Mouse (Mus musculus): Measurements from ENCODE around the gene Ppm1k.
"Not testable (repeated sequence)": the region's sequence is repeated elsewhere in the genome, so short reads cannot be mapped to it uniquely, and the experiment has no call there.

Ppm1k gene

DNA sequence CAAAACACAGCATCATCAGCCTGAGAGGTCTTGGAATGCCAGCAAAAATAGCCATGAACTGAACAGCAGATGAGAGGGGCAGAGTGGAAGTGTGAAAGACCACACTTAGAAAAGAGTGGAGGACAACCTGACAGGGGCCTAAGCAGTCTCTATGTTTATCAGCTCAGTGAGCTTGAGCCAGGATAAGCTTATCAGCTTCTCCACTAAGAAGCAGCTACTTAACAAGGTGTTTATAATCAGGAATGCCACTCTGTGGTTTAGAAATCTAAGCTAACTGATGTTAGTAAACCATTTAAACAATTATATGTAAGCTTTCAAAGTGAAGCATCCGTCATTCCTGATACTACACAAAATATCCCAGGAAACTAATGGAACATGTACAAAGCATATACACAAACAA is 3.2 kb downstream of the Ppm1k start:
- DNase-seq (ENCODE audit: low read depth, low spot score): no peak

DNA sequence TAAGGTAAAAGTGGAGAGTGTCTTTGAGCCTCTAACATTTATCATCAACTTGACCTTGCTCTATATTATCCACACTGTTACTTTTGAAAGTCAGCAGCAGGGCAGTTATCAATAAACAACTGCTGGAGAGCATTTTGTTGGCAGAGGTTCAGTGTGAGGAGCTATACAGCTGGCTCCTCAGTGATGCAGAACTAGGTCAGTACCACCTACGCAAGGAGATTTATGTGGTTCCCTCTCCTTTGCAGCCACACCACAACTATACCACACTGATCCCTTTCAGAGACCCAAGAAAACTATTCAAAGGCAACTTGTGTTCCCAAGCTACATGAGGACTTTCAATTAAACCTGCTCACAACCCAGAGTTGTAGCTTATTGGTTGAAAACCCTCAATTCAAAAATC is 3.8 kb downstream of the Ppm1k start:
- DNase-seq (ENCODE audit: low read depth, low spot score): no peak

DNA sequence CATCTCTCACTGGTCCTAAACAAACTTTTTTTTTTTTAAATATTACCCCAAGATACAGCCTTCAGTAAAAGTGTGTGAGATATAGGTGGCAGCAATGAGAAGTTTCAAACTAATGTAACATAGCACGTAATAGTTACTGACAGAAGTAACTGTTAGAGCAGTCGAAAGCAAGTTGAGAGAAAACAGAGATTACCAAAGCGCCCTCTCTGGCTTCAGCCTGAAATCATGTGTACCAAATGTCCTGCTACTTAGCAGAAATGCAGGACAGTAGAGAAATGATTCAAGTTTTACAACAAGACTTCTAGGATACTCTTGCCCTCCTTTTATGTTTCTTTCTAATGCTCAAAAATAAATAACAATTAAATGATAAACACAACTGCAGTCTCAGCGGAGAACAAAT is 4.3 kb downstream of the Ppm1k start:
- DNase-seq (ENCODE audit: low read depth, low spot score): no peak

DNA sequence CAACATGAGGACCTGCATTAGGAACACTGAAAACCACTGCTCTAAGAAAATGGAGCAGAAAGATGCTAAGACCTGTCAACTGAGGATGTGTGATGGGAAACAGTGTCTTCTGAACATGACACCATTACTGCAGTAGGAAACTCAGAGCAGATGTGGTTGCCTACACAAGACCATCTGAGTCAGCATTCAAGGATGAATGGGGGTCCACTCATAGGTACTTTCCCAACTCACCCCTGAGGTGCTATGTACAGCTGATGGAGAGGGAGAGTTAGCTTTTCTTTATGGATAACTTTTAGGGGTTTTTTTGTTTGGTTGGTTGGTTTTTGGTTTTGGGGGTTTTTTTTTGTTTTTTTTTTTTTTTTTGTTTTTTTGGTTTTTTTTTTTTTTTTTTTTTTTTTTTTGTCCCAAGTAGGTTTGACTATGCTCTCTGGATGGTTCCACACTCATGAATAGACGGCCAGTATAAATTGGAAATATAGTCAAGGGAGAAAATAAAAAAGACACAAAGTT is 5.9 kb downstream of the Ppm1k start:
- no peak for DNase-seq (ENCODE audit: low read depth, low spot score)

GRCm38 (mm10) chr6:57526933-57527332 is 8.3 kb downstream of the Ppm1k start:
- no peak for DNase-seq (ENCODE audit: low read depth, low spot score)

- DNase-seq (ENCODE audit: low read depth, low spot score): no peak
Observed at GRCm38 (mm10) chr6:57524742-57525141, 10.5 kb downstream of the Ppm1k start.

DNA sequence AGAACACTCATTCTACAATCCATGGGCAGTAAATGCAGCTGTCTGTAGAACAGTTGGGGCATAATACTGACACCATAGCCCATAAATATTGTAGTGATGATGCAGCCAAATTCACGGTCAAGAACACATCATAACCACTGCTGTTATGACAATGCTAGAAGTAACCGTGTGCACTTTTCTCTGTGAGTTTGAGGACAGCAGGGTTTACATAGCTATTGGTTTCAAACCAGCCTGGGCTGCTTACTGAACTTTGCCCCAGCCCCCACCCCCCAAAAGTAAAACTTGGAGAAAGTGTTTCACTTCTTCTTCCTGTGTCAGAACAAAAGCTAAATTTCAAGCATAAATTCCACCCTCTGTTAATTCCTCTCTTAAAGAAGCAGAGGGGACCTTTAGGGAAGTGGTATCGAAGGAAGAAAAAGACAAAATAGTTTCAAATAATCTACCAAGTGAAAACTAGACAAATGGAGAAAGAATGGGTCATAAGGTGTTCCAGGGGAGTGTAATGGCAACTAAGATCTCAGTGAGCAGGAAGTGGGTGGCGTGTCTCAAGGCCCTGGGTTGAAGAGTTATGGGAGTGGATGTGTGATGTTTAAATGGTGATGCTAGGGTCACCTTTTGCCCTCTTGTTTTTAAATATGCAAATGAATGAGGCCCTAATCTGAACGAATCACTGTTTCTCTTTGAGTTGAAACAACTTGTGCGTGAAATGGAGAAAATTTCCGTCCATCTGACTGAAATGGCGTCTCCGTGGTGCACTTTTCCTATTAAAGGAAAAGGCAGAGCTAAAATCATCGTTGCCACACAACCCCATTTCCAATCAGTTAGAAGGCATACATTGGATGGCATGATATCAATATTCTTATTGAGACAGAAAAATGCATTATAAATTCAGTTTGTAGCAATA is 14.3 kb downstream of the Ppm1k start:
- DNase-seq (ENCODE audit: low read depth, low spot score): no peak

- no peak for DNase-seq (ENCODE audit: low read depth, low spot score)
Observed at GRCm38 (mm10) chr6:57514035-57514374, 21.3 kb downstream of the Ppm1k start.

DNA sequence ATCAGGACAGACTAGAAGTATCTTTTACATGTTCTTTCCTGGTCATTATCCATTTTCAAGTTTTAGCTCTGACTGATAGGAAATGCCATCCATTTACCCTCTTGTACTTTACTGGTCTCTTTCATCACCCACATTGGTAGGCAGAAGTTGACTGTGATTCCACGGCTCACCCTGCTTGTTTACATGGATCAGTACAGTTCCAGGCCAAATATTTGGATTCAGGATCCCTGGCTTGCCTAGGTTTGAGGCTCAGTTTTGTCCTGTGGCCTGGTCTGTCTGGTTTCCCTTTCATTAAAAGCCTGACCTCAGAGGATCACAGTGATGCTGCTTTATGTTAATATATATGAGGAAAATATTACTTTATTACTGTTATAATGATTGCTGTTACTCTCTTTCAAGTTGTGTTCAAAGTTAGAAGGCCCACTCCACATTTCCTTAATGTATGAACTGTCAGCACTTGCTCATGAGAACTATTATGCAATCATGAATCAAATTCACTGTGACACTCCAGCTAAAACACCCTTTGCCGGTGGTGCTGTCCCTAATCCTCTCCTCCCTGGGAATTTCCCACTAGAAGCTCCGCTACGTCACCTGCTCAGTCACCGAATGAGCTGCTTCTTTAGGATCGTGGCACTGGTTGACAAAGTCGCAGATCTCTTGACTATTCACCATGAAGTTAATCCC is 21.8 kb downstream of the Ppm1k start:
- no peak for DNase-seq (ENCODE audit: low read depth, low spot score)

DNA sequence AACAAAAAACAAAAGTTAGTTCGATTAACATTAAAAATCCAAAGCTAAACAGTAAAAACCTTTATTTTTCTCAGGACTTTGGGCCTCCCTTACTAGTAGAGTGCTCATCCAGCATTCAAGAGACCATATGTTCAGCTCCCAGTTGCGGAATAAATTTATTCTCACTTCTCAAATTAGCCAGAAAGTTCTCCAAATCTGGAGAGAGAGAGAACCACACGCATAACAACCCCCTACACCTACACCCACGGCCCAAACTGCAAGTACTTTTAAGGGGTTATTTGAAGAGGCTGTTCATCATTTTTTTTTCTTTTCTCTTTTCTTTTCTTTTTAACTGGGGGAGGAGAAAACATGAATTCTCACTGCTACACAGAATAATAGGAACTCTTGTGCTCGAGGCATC is 23.4 kb downstream of the Ppm1k start:
- no peak for DNase-seq (ENCODE audit: low read depth, low spot score)

DNA sequence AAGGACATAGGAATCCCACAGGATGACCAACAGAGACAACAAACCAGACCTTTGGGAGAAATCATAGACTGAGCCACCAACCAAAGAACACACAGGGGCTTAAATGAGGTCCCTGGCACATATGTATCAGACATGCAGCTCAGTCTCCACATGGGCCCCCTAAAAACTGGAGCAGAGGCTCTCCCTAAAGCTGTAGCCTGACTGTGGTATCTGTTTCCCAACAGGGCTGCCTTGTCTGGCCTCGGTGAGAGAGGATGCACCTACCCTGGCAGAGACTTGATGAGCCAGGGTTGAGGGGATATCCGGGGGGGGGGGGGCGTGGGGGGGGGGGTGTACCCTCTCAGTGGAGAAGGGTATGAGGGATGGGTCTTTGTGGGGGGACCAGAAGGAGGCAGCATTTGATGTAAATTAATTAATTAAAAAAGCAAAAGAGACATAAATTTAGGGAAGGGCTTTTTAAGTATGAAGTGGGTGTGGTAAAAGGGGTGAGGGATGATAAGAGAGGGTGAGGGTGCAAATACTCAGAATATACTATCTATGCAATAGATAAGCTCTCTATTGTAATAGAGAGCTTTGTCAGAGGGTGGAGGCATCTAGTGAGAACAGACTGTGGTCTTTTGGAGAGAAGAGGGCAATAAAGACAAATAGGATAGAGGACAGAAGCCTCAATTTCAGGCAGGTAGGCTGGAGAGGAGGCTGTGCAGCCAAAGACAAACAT is 31.4 kb downstream of the Ppm1k start:
- no peak for DNase-seq (ENCODE audit: low read depth, low spot score)

- DNase-seq (ENCODE audit: low read depth, low spot score): no peak
Observed at GRCm38 (mm10) chr6:57499209-57499608, 36.1 kb downstream of the Ppm1k start.

DNA sequence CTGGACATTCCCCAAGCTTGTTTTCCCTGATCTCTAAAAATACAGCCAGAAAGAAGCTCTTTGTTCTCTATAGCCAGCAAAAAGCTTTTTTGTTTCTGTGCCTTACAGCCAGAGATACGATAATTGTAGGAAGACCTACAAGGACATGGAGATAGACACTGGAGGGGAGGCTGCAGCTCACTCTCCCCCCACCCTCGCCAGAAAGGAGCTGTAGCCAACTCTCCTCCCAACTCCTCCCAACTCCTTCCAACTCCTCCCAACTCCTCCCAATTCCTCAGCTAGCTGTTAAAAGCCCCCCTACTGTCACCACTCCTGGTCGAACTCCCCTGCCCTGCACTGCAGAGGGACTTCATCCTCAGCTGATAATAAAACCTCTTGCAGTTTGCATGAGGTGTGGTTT is 67.1 kb downstream of the Ppm1k start:
- not testable (repeated sequence) for DNase-seq (ENCODE audit: low read depth, low spot score)
